Mouse (Mus musculus): ENCODE data around the gene Gm20441. TPM values are rescaled to one million over a fixed set of nuclear protein-coding genes. Genes with fewer than 3 reads are reported as not detected.
"Not testable (repeated sequence)": the region's sequence is repeated elsewhere in the genome, so short reads cannot be mapped to it uniquely, and the experiment has no call there.

The Gm20441 gene
- total RNA-seq, 2 experiments from 2014 or later = not detected

DNA sequence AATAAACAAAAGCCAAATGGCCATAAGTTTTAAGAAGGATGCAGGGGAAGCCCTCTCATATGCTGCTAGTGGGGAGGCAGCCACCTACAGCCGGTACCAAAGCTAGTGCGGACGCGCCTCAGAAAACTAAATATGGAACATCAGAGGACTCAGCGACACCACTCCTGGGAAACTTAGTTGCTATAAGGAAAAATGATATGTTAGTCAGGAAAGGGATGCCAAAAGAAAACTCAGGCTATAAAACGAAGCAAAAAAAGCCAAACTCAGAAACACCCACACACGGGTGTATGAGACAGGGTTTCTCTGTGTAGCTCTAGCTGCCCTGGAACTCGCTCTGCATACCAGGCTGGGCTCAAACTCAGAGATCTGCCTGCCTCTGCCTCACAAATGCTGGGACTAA, 7.5 kb upstream of the Gm20441 start:
- DNase-seq (ENCODE audit: low spot score in 2 of 2) = no peak
- intact Hi-C loops (cut with DNase I) = no loop called here

DNA sequence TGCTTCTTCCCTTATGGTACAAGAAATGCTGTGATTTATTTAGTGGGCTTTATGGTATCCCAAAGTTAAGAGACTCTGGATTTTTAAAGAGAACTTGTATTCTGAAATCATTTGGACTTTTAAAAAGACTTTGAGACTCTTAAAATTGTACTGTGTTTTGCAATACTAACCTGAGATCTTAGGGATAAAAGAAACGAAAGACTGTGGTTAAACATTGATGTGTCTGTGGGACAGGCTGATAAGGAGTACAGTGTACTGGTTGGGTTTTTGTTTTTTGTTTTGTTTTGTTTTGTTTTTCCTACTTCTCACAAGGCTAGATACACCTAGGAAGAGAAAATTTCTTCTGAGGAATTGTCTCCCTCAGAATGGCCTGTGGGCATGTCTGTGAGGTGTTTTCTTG, 4.7 kb upstream of the Gm20441 start:
- no peak for DNase-seq (ENCODE audit: low spot score in 2 of 2)
- intact Hi-C loops (cut with DNase I) = no loop called here

DNA sequence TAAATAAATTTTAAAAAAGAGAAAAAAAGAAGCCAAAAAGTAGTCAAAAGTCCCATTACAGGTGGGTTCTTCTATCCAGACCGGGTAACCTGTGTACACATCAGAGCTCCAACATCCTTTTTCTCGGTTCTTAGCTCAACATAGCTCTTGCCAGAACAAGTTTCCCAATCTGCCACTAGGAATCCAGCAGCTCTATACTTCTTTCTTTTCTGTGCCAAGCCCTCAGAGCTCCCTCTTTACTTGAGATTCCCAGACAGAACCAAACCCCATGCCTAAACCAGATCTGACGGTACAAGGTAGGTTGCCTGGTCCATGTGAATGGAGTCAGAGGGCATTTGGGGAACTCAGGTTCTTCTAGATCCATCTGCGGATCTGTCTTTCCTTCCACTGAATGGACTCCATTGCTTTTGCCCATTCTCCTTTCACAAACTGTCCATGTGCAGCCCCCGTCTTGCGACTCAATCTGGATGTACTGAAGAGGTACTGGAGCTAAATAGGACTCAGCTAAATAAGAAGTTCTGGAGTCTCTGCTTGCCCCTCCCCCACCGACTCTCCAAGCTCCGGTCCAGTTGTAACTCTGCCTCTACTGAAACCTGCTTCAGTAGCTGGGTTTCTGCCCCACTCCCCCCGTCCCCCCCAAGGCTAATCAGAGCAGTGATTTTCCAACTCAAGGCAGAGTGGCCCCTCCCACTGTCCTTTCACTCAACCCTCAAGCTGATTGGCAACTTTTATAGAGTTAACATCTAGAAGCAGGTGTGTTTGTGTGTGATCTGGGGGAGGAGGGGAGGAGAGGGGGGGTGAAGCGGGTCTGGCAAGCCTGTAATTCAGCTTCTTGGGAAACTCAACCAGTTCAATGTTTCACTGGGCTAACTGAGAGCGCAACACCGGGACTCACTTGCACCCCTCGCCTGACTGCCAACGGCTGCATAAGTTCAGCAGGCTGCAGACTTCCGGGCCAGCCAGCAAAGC, 1.3 kb downstream of the Gm20441 start:
- intact Hi-C loops (cut with DNase I) = no loop called here
- DNase-seq (ENCODE audit: low spot score in 2 of 2) = no peak

DNA sequence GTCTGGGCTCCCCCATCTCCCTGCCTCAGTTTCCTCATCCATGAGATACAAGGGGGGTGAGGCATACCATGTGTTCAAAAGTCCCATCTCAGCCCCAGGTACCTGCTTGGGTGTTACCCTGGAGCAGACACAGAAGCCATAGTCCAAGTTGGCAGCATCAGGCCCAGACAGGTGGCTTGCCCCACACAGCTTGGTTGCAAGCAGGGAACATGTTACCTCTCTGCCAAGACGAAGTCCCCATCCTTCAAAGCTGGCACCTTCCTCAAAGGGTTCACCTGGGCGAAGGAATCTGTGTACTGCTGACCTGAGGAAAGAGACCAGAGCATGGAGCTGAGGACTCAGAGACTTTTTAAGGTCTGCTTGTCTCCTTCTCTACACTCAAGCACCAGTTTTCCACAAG, 2.9 kb downstream of the Gm20441 start:
- intact Hi-C loops (cut with DNase I) = no loop called here
- no peak for DNase-seq (ENCODE audit: low spot score in 2 of 2)

DNA sequence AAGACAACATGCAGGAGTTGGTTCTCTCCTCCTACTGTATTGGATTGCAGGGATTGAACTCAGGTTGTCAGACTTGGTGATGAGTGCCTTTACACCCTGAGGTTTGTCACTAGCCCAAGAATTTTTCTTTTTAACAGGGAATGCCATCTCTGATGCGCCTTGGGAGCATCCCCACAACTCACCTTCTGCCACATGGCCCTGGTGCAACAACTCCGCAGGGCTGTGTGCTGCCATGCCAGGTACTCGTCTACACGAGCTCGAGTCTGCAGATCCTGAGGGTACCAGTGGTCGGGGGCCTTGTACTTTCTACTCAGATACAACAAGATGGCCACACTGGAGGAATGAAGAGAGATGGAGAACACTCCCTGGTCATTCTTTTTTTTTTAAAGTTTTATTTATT, 4.2 kb downstream of the Gm20441 start:
- intact Hi-C loops (cut with DNase I) = no loop called here
- DNase-seq (ENCODE audit: low spot score in 2 of 2) = no peak

DNA sequence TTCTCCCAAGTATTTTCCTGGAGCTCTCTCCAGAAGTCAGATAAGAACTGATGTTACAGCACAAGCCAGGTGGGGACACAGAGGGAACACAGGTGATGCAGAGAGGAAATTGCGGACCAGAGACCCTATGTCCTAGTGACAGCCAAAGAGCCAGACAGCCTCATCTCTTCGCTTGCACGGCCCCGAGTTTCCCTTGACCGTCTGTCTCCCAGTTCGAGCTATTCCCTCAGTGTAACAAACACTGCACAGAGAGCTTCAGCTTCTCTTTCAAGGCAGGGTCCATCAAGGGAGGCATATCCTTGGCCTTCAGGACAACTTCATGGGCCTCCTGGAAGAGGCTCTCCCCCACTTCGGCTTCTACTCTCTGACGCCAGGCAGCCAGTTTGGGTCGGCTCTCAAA, 6.2 kb downstream of the Gm20441 start:
- no peak for DNase-seq (ENCODE audit: low spot score in 2 of 2)
- intact Hi-C loops (cut with DNase I) = no loop called here

DNA sequence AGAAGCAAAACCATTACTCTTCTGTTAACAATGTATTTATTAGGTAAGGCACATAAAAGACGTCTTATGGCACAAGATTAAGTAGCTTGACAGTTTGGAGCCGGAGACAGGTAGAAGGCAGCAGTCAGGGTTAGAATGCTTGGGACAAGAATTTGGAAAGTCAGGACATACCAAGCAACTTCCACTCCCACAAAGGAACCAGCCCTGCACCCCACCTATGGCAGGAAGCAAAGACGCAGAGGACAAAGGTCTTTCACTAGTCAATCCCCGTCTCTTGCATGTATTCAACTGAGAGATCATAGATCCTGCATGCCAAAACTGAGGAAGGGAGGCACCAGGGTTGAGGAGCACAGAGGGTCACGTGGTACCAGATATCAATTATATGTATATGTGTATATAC, 6.7 kb downstream of the Gm20441 start:
- no peak for DNase-seq (ENCODE audit: low spot score in 2 of 2)
- intact Hi-C loops (cut with DNase I) = no loop called here

DNA sequence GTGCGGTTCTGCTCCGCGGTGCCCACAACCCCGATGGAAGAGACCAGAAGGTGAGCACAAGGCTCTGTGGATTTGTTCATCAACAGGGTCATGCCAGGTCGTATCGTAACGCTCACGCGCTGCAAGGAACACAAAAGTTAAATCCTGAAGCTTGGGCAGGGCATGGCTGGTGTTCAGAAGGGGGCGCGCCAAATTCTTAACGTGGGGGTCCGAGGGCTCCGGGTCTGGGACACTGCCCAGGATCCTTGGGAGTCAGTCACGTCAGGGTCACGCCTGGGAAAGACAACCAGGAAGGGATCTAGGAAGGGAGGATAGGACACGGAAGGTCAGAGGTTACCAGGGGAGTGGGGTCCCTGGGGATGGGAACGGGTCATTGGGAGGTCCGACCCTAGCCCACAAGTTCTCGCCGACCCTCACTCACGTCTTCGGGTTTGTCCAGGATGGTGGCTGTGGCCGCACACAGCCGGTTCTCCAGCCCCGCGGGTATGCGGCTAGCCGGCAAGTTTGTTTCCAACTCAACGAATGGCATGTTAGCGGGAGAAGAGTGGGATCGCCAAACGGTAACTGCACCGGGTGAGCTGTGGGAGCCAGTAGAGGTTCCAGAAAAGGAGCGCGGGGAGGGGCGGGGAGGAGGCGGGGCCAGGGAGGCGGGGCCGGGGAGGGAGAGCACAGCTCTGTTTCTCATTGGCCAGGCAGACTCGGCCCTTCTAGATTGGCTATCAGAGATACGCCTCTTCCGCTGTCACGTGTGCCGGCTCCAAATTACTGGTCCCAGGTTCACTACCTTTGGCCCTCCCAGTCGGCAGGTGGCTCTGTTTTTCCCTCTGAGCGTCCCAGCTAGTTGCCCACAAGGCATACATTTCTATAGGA, 7.7 kb downstream of the Gm20441 start, which contains the start of gene Ddt:
Gene Ddt (minus strand): TSS at position 620 of the 870 bp plus-strand sequence.
- peak; percentile 80 to 81 for DNase-seq (ENCODE audit: low spot score in 2 of 2)
- intact Hi-C loops (cut with DNase I) = no loop called here

DNA sequence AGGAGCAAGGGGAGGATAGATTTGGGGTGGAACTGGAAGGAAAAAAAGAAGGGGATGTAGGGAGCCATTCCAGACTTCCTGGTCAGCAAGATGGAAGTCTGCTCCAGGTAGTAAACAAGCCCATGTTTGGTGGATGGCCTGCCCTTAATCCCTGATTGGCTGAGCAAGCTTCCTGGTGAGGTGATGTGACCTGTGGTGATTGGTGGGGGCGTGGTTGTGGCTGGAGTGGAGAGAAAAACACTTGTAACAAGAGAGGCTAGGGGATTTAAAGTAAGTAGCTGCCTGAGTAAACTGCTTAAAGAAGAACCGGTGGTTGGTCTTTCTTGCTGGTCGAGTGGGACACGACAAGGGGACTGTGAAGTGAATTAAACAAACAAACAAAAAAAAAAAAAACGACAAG, 13.0 kb downstream of the Gm20441 start:
- DNase-seq (ENCODE audit: low spot score in 2 of 2); intact Hi-C loops (cut with DNase I): not testable (repeated sequence)

DNA sequence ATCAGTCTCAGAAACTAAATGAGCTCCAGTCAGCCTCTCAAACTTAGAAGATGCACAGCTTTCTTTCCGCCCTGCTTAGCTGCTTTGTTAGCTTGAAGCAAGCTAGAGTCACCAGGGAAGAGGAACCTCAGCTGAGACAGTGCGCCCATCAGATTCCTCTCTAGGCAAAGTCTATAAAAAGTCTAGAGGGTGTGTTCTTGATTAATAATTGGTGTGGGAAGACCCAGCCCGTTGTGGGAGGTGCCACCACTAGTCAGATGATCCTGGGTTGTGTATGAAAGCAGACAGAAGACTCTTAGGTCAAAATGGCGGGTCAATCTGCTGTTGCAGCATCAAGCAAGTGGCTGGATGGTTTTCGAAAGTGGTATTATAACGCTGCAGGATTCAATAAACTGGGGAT, 13.9 kb downstream of the Gm20441 start:
- intact Hi-C loops (cut with DNase I) = no loop called here

DNA sequence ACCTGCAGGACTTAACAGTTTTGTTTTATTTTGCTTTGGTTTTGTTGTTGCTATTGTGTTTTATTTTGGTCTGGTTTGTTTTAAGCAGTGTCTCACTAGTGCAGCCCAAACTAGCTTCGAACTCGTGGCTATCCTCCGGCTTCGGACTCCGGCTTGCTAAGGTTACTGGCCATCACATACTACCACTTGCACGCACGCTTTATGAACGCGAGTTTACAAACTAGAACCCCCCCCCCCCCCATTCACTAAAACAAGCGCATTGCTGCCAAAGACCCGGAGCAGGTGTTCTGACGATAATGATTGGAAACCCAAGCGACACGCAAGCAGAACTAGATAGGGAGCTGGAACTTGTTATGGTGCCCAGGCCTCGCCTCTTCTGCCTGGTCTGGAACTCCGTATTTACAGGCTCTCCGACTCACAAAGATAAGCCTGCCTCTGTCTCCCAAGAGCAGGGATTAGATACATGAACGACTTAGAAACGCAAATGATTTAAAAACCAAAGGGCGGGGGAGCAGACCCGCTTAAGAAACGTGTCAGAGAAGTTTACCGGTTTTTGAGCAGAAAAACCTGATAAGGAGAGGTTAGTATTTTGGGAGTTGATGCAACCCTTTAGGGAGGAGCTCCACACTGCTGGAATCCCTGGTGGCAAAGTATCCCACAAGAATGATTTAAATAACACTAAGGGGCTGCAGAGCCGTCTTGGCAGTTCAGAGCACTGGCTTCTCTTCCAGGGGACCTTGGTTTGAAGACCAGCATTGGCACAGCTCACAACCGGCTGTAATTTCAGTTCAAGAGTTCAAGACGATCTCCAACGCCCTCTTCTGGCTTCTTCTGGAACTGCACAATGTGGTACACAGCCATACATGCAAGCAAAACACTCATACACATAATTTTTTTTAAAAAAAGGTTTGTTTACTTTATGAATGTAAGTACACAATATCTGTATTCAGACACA, 16.0 kb downstream of the Gm20441 start:
- intact Hi-C loops (cut with DNase I) = loop anchor here (2.0 to 5.0 kb wide), 2 partner anchors 72 to 88 kb away; partner anchors contain the start of gene Gstt2
- DNase-seq (ENCODE audit: low spot score in 2 of 2) = peak in 1 of 2 experiments; percentile 47

More for the DNA sequence above, 13.9 kb downstream of the Gm20441 start:
- DNase-seq (ENCODE audit: low spot score in 2 of 2) = no peak

DNA sequence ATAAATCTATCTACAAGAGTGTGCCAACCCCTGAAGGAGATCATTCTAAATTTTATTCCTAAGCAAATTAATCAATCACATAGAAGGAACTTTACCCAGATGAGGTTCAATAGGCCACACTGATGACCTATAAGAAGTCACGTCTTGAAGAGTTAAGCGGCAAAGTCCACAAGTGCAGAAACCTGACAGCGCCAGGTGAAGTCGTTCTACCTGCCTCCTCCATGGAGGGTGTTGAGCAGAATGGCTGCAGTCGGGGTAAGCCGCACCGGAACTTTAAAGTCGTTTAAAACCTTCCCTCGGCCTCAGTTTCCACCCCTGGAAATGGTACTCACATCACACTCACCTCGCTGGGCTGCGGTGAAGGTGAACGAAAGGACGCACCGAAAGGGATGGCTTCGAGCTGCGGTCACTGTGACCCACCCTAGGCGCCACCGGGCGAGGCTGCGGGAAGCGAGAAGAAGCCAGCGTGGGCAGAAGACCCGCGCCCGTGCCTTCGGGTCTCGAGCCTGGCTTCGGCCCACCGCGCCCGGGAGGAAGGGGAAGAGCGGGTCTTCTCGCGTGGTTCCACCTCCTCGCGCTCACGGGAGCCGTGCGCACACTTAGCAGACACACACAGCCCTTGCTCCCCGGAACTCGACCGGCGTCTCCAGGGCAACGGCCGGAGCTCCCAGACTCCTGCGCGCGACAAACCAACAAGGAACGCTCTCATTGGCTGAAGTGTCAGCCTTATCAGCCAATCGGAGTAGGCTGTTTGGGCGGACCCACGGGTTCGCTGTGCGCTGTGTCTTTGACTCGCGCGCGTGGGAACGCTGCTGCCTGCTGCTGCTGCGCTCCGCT, 16.9 kb downstream of the Gm20441 start, which contains the start of gene Cabin1:
Gene Cabin1 (minus strand): TSS at position 660 of the 837 bp plus-strand sequence.
- intact Hi-C loops (cut with DNase I) = loop anchor here (2.0 to 5.0 kb wide), 2 partner anchors 73 to 88 kb away; partner anchors contain the start of gene Gstt2
- peak; percentile 95 to 98 for DNase-seq (ENCODE audit: low spot score in 2 of 2)

DNA sequence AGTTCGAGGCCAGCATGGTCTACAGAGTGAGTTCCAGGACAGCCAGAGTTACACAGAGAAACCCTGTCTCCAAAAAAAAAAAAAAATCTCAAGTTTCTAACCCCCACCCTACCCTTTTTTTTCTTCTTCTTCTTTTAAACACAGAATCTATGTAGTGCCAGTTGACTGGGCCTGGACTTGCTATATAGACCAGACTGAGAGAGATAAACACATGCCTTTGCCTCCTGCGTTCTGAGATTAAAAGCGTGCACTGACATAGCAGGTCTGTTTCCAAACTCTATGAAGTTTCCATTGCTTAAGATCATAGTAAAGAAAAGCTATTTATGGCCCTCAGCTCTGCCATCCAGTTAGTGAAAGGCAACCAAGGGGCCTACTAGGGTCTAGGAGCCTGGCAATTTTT, 18.3 kb downstream of the Gm20441 start:
- intact Hi-C loops (cut with DNase I) = loop anchor here (5.0 kb wide), 1 partner anchor 90 kb away; no protein-coding TSS in a partner anchor
- no peak for DNase-seq (ENCODE audit: low spot score in 2 of 2)

DNA sequence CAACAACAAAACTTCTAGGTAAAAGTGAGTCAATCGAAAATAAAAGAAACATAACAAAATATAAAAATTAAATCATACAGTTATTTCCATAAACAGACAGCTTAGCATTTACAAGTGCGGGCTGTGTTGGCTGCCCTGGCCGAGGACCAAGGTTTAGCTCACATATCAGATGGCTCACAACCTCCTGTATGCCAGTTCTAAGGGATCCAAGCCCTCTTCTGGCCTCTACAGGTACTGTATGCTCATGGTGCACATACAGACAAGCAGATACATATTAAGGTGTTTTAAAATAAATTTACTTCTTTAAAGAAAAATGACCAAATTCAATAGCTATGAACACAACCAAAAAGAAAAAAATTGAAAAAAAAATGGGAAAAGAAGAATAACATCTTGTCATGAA, 20.4 kb downstream of the Gm20441 start:
- intact Hi-C loops (cut with DNase I) = loop anchor here (5.0 kb wide), 1 partner anchor 92 kb away; no protein-coding TSS in a partner anchor
- no peak for DNase-seq (ENCODE audit: low spot score in 2 of 2)

DNA sequence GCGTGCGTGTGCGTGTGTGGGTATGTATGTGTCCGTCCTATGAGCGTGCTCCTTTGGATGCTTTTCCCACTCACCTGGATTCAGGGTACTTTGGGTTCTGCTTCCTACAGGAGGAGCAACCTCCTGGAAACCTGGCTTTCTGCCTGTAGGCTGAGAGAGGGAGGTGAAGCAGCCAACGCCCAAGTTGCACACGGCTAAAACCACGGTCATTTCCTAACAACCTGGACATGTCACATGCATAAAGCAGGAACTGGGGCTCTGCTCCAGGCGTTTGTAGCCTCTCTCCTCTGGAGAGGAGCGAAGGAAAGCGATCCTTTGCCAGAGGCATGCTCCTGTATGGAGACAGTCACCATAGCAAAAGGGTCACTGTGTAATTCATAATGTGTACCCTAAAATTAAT, 24.0 kb downstream of the Gm20441 start:
- no peak for DNase-seq (ENCODE audit: low spot score in 2 of 2)
- intact Hi-C loops (cut with DNase I) = no loop called here

DNA sequence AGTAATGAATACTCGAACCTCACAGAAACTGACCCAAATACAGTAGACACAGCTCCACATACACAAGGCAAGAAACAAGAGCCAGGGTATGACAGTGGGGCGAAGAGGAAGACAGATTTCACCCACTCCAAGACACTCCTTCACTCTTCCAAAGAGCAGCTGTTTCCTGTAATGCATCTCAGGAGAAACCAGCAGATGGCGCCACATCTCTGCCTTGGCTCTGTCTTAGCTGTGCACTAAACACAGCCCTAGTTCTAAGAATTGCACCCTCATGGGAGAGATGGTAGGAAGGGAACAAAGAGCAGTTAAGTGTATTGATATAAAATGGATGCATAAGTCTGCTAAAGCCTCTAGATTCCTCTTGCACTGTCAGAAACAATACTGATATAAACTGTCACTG, 36.7 kb downstream of the Gm20441 start:
- peak; percentile 81 to 86 for DNase-seq (ENCODE audit: low spot score in 2 of 2)

DNA sequence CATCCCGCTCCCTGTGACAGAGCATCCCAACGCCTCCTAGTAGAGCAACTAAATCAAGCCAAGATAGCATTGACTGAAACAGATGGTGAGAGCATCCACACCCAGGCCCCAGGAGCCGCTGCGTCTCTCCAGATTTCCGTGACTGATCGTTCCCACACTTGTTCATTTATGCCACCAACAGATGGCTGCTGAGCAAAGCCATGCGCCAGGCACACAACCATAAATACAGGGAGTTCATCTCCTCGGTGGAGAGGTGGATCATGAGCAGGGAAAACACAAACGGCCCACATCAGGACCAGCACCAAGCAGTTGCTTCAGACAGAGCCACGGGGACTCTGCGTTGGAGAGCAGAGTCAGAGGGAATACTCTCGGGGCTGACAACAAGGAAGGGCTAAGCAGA, 37.4 kb downstream of the Gm20441 start:
- peak; percentile 70 to 80 for DNase-seq (ENCODE audit: low spot score in 2 of 2)
- intact Hi-C loops (cut with DNase I) = loop anchor here (5.0 kb wide), 1 partner anchor 89 kb away; no protein-coding TSS in a partner anchor

More for the DNA sequence above, 36.7 kb downstream of the Gm20441 start:
- intact Hi-C loops (cut with DNase I) = loop anchor here (1.0 to 5.0 kb wide), 3 partner anchors 88 to 207 kb away; no protein-coding TSS in a partner anchor

DNA sequence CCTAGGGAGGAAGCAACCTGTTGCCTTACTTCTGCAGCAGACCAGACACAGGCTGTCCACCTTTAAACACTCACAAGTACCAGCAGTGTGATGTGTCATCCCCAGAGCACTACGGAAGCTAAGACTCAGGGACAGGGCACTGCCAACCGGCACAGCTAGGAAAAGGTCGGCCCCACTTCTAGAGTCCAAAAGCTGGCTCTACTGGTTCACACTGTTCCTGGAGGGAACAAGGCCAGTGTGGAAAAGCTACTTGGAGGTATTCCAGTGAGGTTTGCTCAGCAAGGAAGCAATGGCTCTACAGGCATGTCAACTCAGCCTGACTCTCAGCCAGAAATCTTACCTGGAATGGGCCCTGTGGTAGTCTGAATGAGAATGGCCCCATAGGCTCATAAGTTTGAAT, 39.9 kb downstream of the Gm20441 start:
- intact Hi-C loops (cut with DNase I) = loop anchor here (5.0 kb wide), 1 partner anchor 91 kb away; no protein-coding TSS in a partner anchor
- no peak for DNase-seq (ENCODE audit: low spot score in 2 of 2)
